Mouse (Mus musculus) embryonic facial prominence, embryonic 14.5 days (tissue): ENCODE results near the gene Sidt1. TPM values are rescaled to one million over a fixed set of nuclear protein-coding genes. Genes with fewer than 3 reads are reported as not detected.
A peak's percentile ranks its signal among the peaks of the same experiment; 100 is the strongest.

Source experiments
- ATAC-seq: fragments of 200-750 bp; cut with Nextera tagmentation; 2 replicates; pipeline ENCODE4 v1.8.0; 2017; ENCODE audit warnings: low read depth, moderate number of reproducible peaks, moderate TSS enrichment
- DNase-seq: peaks from one replicate; pipeline ENCODE4 v3.0.0-alpha.2; 2015; ENCODE audit warnings: low spot score
- H3K27ac ChIP-seq: fragments of 300-500 bp; sonication (generic); replicated peaks from 2 replicates; pipeline ENCODE4 v1.5.1; 2014; ENCODE audit warnings: low read depth, mild to moderate bottlenecking, low read length, moderate library complexity
- H3K27me3 ChIP-seq: fragments of 300-500 bp; sonication (generic); replicated peaks from 2 replicates; pipeline ENCODE4 v1.6.1; 2014; ENCODE audit warnings: low read length; ENCODE audit not compliant: control insufficient read depth, insufficient read depth
- H3K36me3 ChIP-seq: fragments of 300-500 bp; sonication (generic); 2 replicates; pipeline ENCODE4 v1.6.1; 2014; ENCODE audit warnings: low read length, mixed read lengths; ENCODE audit not compliant: control insufficient read depth, insufficient read depth
- H3K4me1 ChIP-seq: fragments of 300-500 bp; sonication (generic); 2 replicates; pipeline ENCODE4 v1.6.1; 2014; ENCODE audit warnings: antibody characterized with exemption, low read length; ENCODE audit not compliant: control insufficient read depth, insufficient read depth
- H3K4me2 ChIP-seq: fragments of 300-500 bp; sonication (generic); 2 replicates; pipeline ENCODE4 v1.6.1; 2014; ENCODE audit warnings: low read depth, mild to moderate bottlenecking, low read length, moderate library complexity, mixed read lengths
- H3K4me3 ChIP-seq: fragments of 300-500 bp; sonication (generic); 2 replicates; pipeline ENCODE4 v1.5.1; 2014; ENCODE audit warnings: low read depth, mild to moderate bottlenecking, low read length
- H3K9ac ChIP-seq: fragments of 300-500 bp; sonication (generic); 2 replicates; pipeline ENCODE4 v1.6.1; 2014; ENCODE audit warnings: low read depth, mild to moderate bottlenecking, low read length, moderate library complexity, mixed read lengths
- H3K9me3 ChIP-seq: fragments of 300-500 bp; sonication (generic); 2 replicates; pipeline ENCODE4 v1.6.1; 2016; ENCODE audit warnings: low read length; ENCODE audit not compliant: control insufficient read depth
- WGBS: fragments of 180-500 bp; shearing (Covaris S2); extraction: QIAGEN DNeasy Blood & Tissue Kit; methylation state at CpG from one replicate; pipeline ENCODE4 v1.1.7; 2014; 5-methylcytosine and 5-hydroxymethylcytosine counted together
- polyA plus RNA-seq: library from polyadenylated mRNA; unstranded; fragments of >200 nt; fragmentation: Nextera tagmentation; extraction: Ambion mirVana; gene quantifications from 2 replicates; pipeline ENCODE4 v1.2.1, GENCODE M21; 2014

Sidt1 gene
- polyA plus RNA-seq, 1 experiment from 2014 or later, result 2.0 TPM

GRCm38 (mm10) chr16:44269578-44269977 lies 63.4 kb downstream of the Sidt1 start:
- H3K4me2 ChIP-seq, result no peak overlapping the region
- WGBS, result 58% methylated on average over 6 of the region's 6 CpGs
- DNase-seq (no peak), ATAC-seq (no peak)
- no peaks in the 10 kb centered on the region for H3K36me3 ChIP-seq
- H3K9ac ChIP-seq, result no peak overlapping the region
- no peak overlapping the region for H3K27ac ChIP-seq
- H3K4me1 ChIP-seq, result no peaks in the 10 kb centered on the region
- H3K4me3 ChIP-seq, result no peak overlapping the region
- H3K9me3 ChIP-seq, result no peaks in the 10 kb centered on the region
- H3K27me3 ChIP-seq, result no peaks in the 10 kb centered on the region

- Histone ChIP-seq H3K9ac (no peak overlapping the region), H3K4me1 (no peaks in the 10 kb centered on the region), H3K9me3 (no peaks in the 10 kb centered on the region), H3K27me3 (no peaks in the 10 kb centered on the region), H3K4me2 (no peak overlapping the region), H3K4me3 (no peak overlapping the region), H3K36me3 (no peaks in the 10 kb centered on the region), H3K27ac (no peak overlapping the region)
- ATAC-seq, result no peak
- DNase-seq, result no peak
- 85% methylated on average over 7 of the region's 7 CpGs for WGBS
Measured at GRCm38 (mm10) chr16:44268541-44269215, 64.3 kb downstream of the Sidt1 start.

- Histone ChIP-seq H3K27me3 (no peaks in the 10 kb centered on the region), H3K36me3 (no peaks in the 10 kb centered on the region), H3K9ac (no peak overlapping the region), H3K4me3 (no peak overlapping the region), H3K27ac (no peak overlapping the region), H3K4me1 (no peaks in the 10 kb centered on the region), H3K9me3 (no peaks in the 10 kb centered on the region), H3K4me2 (no peak overlapping the region)
- 79% methylated on average over 6 of the region's 6 CpGs for WGBS
- no peak for ATAC-seq
- no peak for DNase-seq
Measured at GRCm38 (mm10) chr16:44265562-44265961, 67.4 kb downstream of the Sidt1 start.

- H3K9me3 ChIP-seq, result no peaks in the 10 kb centered on the region
- H3K4me2 ChIP-seq, result no peak overlapping the region
- no peak overlapping the region for H3K9ac ChIP-seq
- H3K27me3 ChIP-seq, result no peaks in the 10 kb centered on the region
- no peak for DNase-seq
- H3K36me3 ChIP-seq, result no peaks in the 10 kb centered on the region
- WGBS, result 81% methylated on average over 2 of the region's 2 CpGs
- ATAC-seq, result no peak
- no peak overlapping the region for H3K4me3 ChIP-seq
- H3K27ac ChIP-seq, result no peak overlapping the region
- no peaks in the 10 kb centered on the region for H3K4me1 ChIP-seq
Measured at GRCm38 (mm10) chr16:44264916-44265315, 68.1 kb downstream of the Sidt1 start.

- H3K27me3 ChIP-seq, result no peaks in the 10 kb centered on the region
- H3K9me3 ChIP-seq, result no peaks in the 10 kb centered on the region
- 86% methylated on average over 3 of the region's 3 CpGs for WGBS
- no peaks in the 10 kb centered on the region for H3K4me1 ChIP-seq
- H3K36me3 ChIP-seq, result no peaks in the 10 kb centered on the region
- DNase-seq (no peak), ATAC-seq (no peak)
- no peak overlapping the region for H3K9ac ChIP-seq
- no peak overlapping the region for H3K4me3 ChIP-seq
- H3K27ac ChIP-seq, result no peak overlapping the region
- no peak overlapping the region for H3K4me2 ChIP-seq
Measured at GRCm38 (mm10) chr16:44257476-44257875, 75.5 kb downstream of the Sidt1 start.

- Histone ChIP-seq H3K9me3 (no peaks in the 10 kb centered on the region), H3K9ac (no peak overlapping the region), H3K4me3 (no peak overlapping the region), H3K4me1 (no peaks in the 10 kb centered on the region), H3K4me2 (no peak overlapping the region), H3K27me3 (no peaks in the 10 kb centered on the region), H3K36me3 (no peaks in the 10 kb centered on the region), H3K27ac (no peak overlapping the region)
- 69% methylated on average over 7 of the region's 7 CpGs for WGBS
- DNase-seq (peak; percentile 59), ATAC-seq (no peak)
Measured at GRCm38 (mm10) chr16:44254698-44255097, 78.3 kb downstream of the Sidt1 start.

GRCm38 (mm10) chr16:44253797-44254634 lies 79.0 kb downstream of the Sidt1 start:
- Histone ChIP-seq H3K9ac (no peak overlapping the region), H3K4me2 (no peak overlapping the region), H3K4me1 (no peaks in the 10 kb centered on the region), H3K4me3 (no peak overlapping the region), H3K27me3 (no peaks in the 10 kb centered on the region), H3K27ac (no peak overlapping the region), H3K36me3 (no peaks in the 10 kb centered on the region), H3K9me3 (no peaks in the 10 kb centered on the region)
- WGBS, result 71% methylated on average over 7 of the region's 7 CpGs
- DNase-seq (no peak), ATAC-seq (no peak)

GRCm38 (mm10) chr16:44252735-44253134 lies 80.3 kb downstream of the Sidt1 start:
- Histone ChIP-seq H3K27me3 (no peaks in the 10 kb centered on the region), H3K4me3 (no peak overlapping the region), H3K4me1 (no peaks in the 10 kb centered on the region), H3K9ac (no peak overlapping the region), H3K4me2 (no peak overlapping the region), H3K27ac (no peak overlapping the region), H3K9me3 (no peaks in the 10 kb centered on the region), H3K36me3 (no peaks in the 10 kb centered on the region)
- DNase-seq (no peak), ATAC-seq (no peak)
- 88% methylated on average over 3 of the region's 3 CpGs for WGBS
